Mouse (Mus musculus): ENCODE results near the gene Cdca7l.

DNA sequence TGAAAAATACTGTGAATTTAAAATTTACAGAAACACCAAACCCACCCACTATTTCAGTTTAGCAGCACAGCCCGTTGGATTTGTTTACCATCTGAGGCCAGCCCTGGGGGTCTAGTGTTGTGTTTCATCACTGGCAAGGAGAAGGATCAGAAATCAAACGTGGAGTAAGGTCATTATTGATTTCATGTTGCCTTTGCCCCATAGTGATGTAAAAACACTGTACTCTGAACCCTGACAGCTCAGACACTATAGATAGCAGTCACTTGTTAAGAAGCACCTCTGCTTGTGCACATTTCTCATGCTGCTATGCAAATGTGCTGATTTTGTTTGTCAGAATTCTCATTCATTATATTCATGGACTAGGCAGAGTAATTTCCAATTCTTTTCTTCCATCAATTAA, 22.7 kb upstream of the Cdca7l start:
- no peak for TF ChIP-seq CTCF (IDR thresholded peaks at IDR 0.05; ENCODE audit: insufficient read depth, low read depth, low read length)
- TF ChIP-seq POLR2A (IDR thresholded peaks at IDR 0.05; ENCODE audit: insufficient read depth, low read depth, low read length), result no peak
